ENCODE assay signal across 27 mouse cellular contexts in genomic region chr5:49848680-49849079, GRCm38 (mm10).
DNase-seq lines count a peak whose midpoint lies in the region; ATAC-seq and TF ChIP-seq lines count a peak whose summit lies in the region.
"Had no signal": no experiment of that assay in that cellular context is flagged by ENCODE, and none has a peak within 500 bp of the region (broad histone marks: within the 10 kb centered on the region; RNA-seq: fewer than 3 reads in every experiment).

No protein-coding gene starts in this region.

- 45% methylated on average over 5 of the region's 5 CpGs for WGBS in cerebellum, adult 2 months
- WGBS in hindbrain, embryonic 13.5 days: 52% methylated on average over 5 of the region's 5 CpGs
- 62% methylated on average over 5 of the region's 5 CpGs for WGBS in hindbrain, embryonic 12.5 days
- WGBS in neural tube, embryonic 14.5 days: 46% methylated on average over 5 of the region's 5 CpGs

- H3K36me3 ChIP-seq in hindbrain, embryonic 13.5 days: no peaks in the 10 kb centered on the region
- H3K36me3 ChIP-seq in hindbrain, embryonic 12.5 days: no peaks in the 10 kb centered on the region
- no peaks in the 10 kb centered on the region for H3K36me3 ChIP-seq in neural tube, embryonic 14.5 days (ENCODE audit: control insufficient read depth, insufficient read depth, low read length)
- H3K36me3 ChIP-seq: G1E; intestine, embryonic 15.5 days; limb, embryonic 12.5 days; liver, embryonic 15.5 days; neural tube, embryonic 12.5 days; stomach, embryonic 15.5 days had no signal

- H3K4me3 ChIP-seq in cerebellum, adult 2 months (replicated peaks; ENCODE audit: insufficient read depth, low read depth, low read length): no peak overlapping the region
- no peak overlapping the region for H3K4me3 ChIP-seq in hindbrain, embryonic 13.5 days
- H3K4me3 ChIP-seq in hindbrain, embryonic 12.5 days: no peak overlapping the region
- H3K4me3 ChIP-seq in neural tube, embryonic 14.5 days (ENCODE audit: low read depth, low read length): no peak overlapping the region
- H3K4me3 ChIP-seq: gastrocnemius, adult 2 months; intestine, embryonic 15.5 days; limb, embryonic 12.5 days; liver, embryonic 15.5 days; neural tube, embryonic 12.5 days; stomach, embryonic 15.5 days had no signal

- H3K4me2 ChIP-seq in hindbrain, embryonic 13.5 days: no peak overlapping the region
- no peak overlapping the region for H3K4me2 ChIP-seq in hindbrain, embryonic 12.5 days (replicated peaks)
- no peak overlapping the region for H3K4me2 ChIP-seq in neural tube, embryonic 14.5 days (ENCODE audit: low read depth, low read length)
- H3K4me2 ChIP-seq: heart, embryonic 11.5 days; intestine, embryonic 15.5 days; limb, embryonic 12.5 days; liver, embryonic 15.5 days; lung, embryonic 14.5 days; neural tube, embryonic 12.5 days; stomach, embryonic 15.5 days had no signal

- DNase-seq in cerebellum, adult 2 months: no peak
- no peak for DNase-seq in cerebellum, postnatal 14 days
- no peak for DNase-seq in neural tube, embryonic 10.5 days (ENCODE audit: extremely low spot score, low spot score)
- no peak for DNase-seq in spleen, postnatal 4 days (ENCODE audit: low spot score in 2 of 2)
- DNase-seq: adrenal gland, postnatal 25 days; gastrocnemius, adult 2 months; gastrocnemius, postnatal 36 days; heart, adult 18-20 months; heart, postnatal 4 days; kidney, adult 2 months; kidney, postnatal 36 days; lung, embryonic 14.5 days; lung, postnatal 14 days; midbrain, embryonic 14.5 days; right cerebral cortex, postnatal 14 days had no signal

- no peak for TF ChIP-seq CTCF in cerebellum, adult 2 months (IDR thresholded peaks at IDR 0.05; ENCODE audit: borderline replicate concordance, insufficient read depth, low read depth, low read length)

- no peak overlapping the region for H3K9ac ChIP-seq in hindbrain, embryonic 13.5 days
- H3K9ac ChIP-seq in hindbrain, embryonic 12.5 days: no peak overlapping the region
- H3K9ac ChIP-seq in neural tube, embryonic 14.5 days (replicated peaks; ENCODE audit: low read depth, low read length): no peak overlapping the region
- H3K9ac ChIP-seq: intestine, embryonic 15.5 days; limb, embryonic 12.5 days; liver, embryonic 15.5 days; lung, embryonic 14.5 days; neural tube, embryonic 12.5 days; stomach, embryonic 15.5 days had no signal

- ATAC-seq in hindbrain, embryonic 13.5 days (ENCODE audit: low FRiP score): peak; percentile 32; the same call in 1 of the 2 replicates
- no peak for ATAC-seq in hindbrain, embryonic 12.5 days (ENCODE audit: low FRiP score)
- ATAC-seq in neural tube, embryonic 14.5 days (ENCODE audit: low read depth): peak; percentile 49; the same call in 1 of the 2 replicates
- ATAC-seq: hindbrain, postnatal 0 days; intestine, embryonic 15.5 days had no signal

- H3K9me3 ChIP-seq in hindbrain, embryonic 13.5 days: no peaks in the 10 kb centered on the region
- H3K9me3 ChIP-seq in hindbrain, embryonic 12.5 days (replicated peaks): no peaks in the 10 kb centered on the region
- no peaks in the 10 kb centered on the region for H3K9me3 ChIP-seq in neural tube, embryonic 14.5 days (ENCODE audit: control insufficient read depth, low read length)
- H3K9me3 ChIP-seq: G1E; intestine, embryonic 15.5 days; limb, embryonic 12.5 days; liver, embryonic 15.5 days; neural tube, embryonic 12.5 days; stomach, embryonic 15.5 days had no signal

- no peak for TF ChIP-seq POLR2A in cerebellum, adult 2 months (IDR thresholded peaks at IDR 0.05; ENCODE audit: borderline replicate concordance, insufficient read depth, low read length)

- no peaks in the 10 kb centered on the region for H3K27me3 ChIP-seq in cerebellum, adult 2 months (ENCODE audit: control insufficient read depth, insufficient read depth, low read length)
- H3K27me3 ChIP-seq in hindbrain, embryonic 13.5 days: no peaks in the 10 kb centered on the region
- no peaks in the 10 kb centered on the region for H3K27me3 ChIP-seq in hindbrain, embryonic 12.5 days
- no peaks in the 10 kb centered on the region for H3K27me3 ChIP-seq in neural tube, embryonic 14.5 days (ENCODE audit: control insufficient read depth, insufficient read depth, low read length)
- H3K27me3 ChIP-seq: CH12.LX; intestine, embryonic 15.5 days; limb, embryonic 12.5 days; liver, embryonic 15.5 days; neural tube, embryonic 12.5 days; stomach, embryonic 15.5 days had no signal

- 0 out of 2 replicates have a peak overlapping the region, but pooled peaks have one; percentile 26 for H3K27ac ChIP-seq in cerebellum, adult 2 months (ENCODE audit: insufficient read depth, low read length)
- no peak overlapping the region for H3K27ac ChIP-seq in hindbrain, embryonic 13.5 days
- H3K27ac ChIP-seq in hindbrain, embryonic 12.5 days: no peak overlapping the region
- no peak overlapping the region for H3K27ac ChIP-seq in neural tube, embryonic 14.5 days (ENCODE audit: low read depth, low read length)
- H3K27ac ChIP-seq: gastrocnemius, adult 2 months; hindbrain, postnatal 0 days; intestine, embryonic 15.5 days; limb, embryonic 12.5 days; liver, embryonic 15.5 days; neural tube, embryonic 12.5 days; stomach, embryonic 15.5 days had no signal

- H3K4me1 ChIP-seq in cerebellum, adult 2 months (ENCODE audit: control insufficient read depth, insufficient read depth, low read length): no peaks in the 10 kb centered on the region; the same call in 1 of the 2 replicates
- no peaks in the 10 kb centered on the region for H3K4me1 ChIP-seq in hindbrain, embryonic 13.5 days (replicated peaks)
- H3K4me1 ChIP-seq in hindbrain, embryonic 12.5 days: no peaks in the 10 kb centered on the region
- no peaks in the 10 kb centered on the region for H3K4me1 ChIP-seq in neural tube, embryonic 14.5 days (ENCODE audit: control insufficient read depth, insufficient read depth, low read length)
- H3K4me1 ChIP-seq: intestine, embryonic 15.5 days; limb, embryonic 12.5 days; liver, embryonic 15.5 days; neural tube, embryonic 12.5 days; stomach, embryonic 15.5 days had no signal
